Mouse (Mus musculus) neural tube, embryonic 13.5 days (tissue): ENCODE measurements around the gene Smim14. TPM values are rescaled to one million over a fixed set of nuclear protein-coding genes. Genes with fewer than 3 reads are reported as not detected.
A peak's percentile ranks its signal among the peaks of the same experiment; 100 is the strongest.

ENCODE experiments used
- ATAC-seq: fragments of 200-750 bp; cut with Nextera tagmentation; 2 replicates; pipeline ENCODE4 v1.8.0; 2017; ENCODE audit warnings: low read depth, mild to moderate bottlenecking, moderate TSS enrichment, moderate library complexity
- H3K27ac ChIP-seq: fragments of 300-500 bp; sonication (generic); replicated peaks from 2 replicates; pipeline ENCODE4 v1.5.1; 2015; ENCODE audit warnings: moderate library complexity, mild to moderate bottlenecking, inconsistent platforms
- H3K27me3 ChIP-seq: fragments of 300-500 bp; sonication (generic); 2 replicates; pipeline ENCODE4 v1.6.1; 2015; ENCODE audit warnings: mild to moderate bottlenecking, inconsistent platforms
- H3K36me3 ChIP-seq: fragments of 300-500 bp; sonication (generic); 2 replicates; pipeline ENCODE4 v1.6.1; 2015; ENCODE audit warnings: mild to moderate bottlenecking, inconsistent platforms
- H3K4me1 ChIP-seq: fragments of 300-500 bp; sonication (generic); replicated peaks from 2 replicates; pipeline ENCODE4 v1.6.1; 2015; ENCODE audit warnings: inconsistent platforms
- H3K4me2 ChIP-seq: fragments of 300-500 bp; sonication (generic); 2 replicates; pipeline ENCODE4 v1.6.1; 2015; ENCODE audit warnings: inconsistent platforms, mild to moderate bottlenecking, moderate library complexity
- H3K4me3 ChIP-seq: fragments of 300-500 bp; sonication (generic); 2 replicates; pipeline ENCODE4 v1.5.1; 2015; ENCODE audit warnings: mild to moderate bottlenecking, inconsistent platforms
- H3K9ac ChIP-seq: fragments of 300-500 bp; sonication (generic); 2 replicates; pipeline ENCODE4 v1.6.1; 2015; ENCODE audit warnings: moderate library complexity, mild to moderate bottlenecking, inconsistent platforms
- H3K9me3 ChIP-seq: fragments of 300-500 bp; sonication (generic); 2 replicates; pipeline ENCODE4 v1.6.1; 2016; ENCODE audit warnings: inconsistent platforms
- WGBS: fragments of 180-500 bp; shearing (Covaris S2); methylation state at CpG from one replicate; pipeline ENCODE4 v1.1.7; 2015; 5-methylcytosine and 5-hydroxymethylcytosine counted together
- polyA plus RNA-seq: library from polyadenylated mRNA; unstranded; fragments of >200 nt; fragmentation: Nextera tagmentation; extraction: Ambion mirVana; gene quantifications from 2 replicates; pipeline ENCODE4 v1.2.1, GENCODE M21; 2015

Smim14 gene
- polyA plus RNA-seq, 1 experiment from 2014 or later, result 191 TPM

GRCm38 (mm10) chr5:65422803-65423202 lies 114.2 kb downstream of the Smim14 start:
- Histone ChIP-seq H3K4me2 (no peak overlapping the region), H3K27me3 (no peaks in the 10 kb centered on the region), H3K9ac (no peak overlapping the region), H3K27ac (no peak overlapping the region), H3K4me1 (no peaks in the 10 kb centered on the region), H3K9me3 (no peaks in the 10 kb centered on the region), H3K4me3 (no peak overlapping the region), H3K36me3 (peaks cover 84% of the 10 kb centered on the region)
- ATAC-seq, result no peak
- WGBS, result 96% methylated on average over 8 of the region's 8 CpGs

- H3K27ac ChIP-seq, result no peak overlapping the region
- 74% methylated on average over 6 of the region's 6 CpGs for WGBS
- no peaks in the 10 kb centered on the region for H3K9me3 ChIP-seq
- no peaks in the 10 kb centered on the region for H3K4me1 ChIP-seq
- H3K36me3 ChIP-seq, result peaks cover 88% of the 10 kb centered on the region
- H3K4me3 ChIP-seq, result no peak overlapping the region
- H3K4me2 ChIP-seq, result no peak overlapping the region
- ATAC-seq, result no peak
- H3K9ac ChIP-seq, result no peak overlapping the region
- H3K27me3 ChIP-seq, result no peaks in the 10 kb centered on the region
Measured at GRCm38 (mm10) chr5:65420822-65421221, 116.2 kb downstream of the Smim14 start.

- no peaks in the 10 kb centered on the region for H3K9me3 ChIP-seq
- ATAC-seq, result no peak
- no peaks in the 10 kb centered on the region for H3K27me3 ChIP-seq
- no peak overlapping the region for H3K9ac ChIP-seq
- H3K27ac ChIP-seq, result no peak overlapping the region
- 79% methylated on average over 10 of the region's 10 CpGs for WGBS
- peaks cover 88% of the 10 kb centered on the region for H3K36me3 ChIP-seq
- no peak overlapping the region for H3K4me3 ChIP-seq
- H3K4me2 ChIP-seq, result no peak overlapping the region
- H3K4me1 ChIP-seq, result no peaks in the 10 kb centered on the region
Measured at GRCm38 (mm10) chr5:65419136-65419535, 117.8 kb downstream of the Smim14 start.

DNA sequence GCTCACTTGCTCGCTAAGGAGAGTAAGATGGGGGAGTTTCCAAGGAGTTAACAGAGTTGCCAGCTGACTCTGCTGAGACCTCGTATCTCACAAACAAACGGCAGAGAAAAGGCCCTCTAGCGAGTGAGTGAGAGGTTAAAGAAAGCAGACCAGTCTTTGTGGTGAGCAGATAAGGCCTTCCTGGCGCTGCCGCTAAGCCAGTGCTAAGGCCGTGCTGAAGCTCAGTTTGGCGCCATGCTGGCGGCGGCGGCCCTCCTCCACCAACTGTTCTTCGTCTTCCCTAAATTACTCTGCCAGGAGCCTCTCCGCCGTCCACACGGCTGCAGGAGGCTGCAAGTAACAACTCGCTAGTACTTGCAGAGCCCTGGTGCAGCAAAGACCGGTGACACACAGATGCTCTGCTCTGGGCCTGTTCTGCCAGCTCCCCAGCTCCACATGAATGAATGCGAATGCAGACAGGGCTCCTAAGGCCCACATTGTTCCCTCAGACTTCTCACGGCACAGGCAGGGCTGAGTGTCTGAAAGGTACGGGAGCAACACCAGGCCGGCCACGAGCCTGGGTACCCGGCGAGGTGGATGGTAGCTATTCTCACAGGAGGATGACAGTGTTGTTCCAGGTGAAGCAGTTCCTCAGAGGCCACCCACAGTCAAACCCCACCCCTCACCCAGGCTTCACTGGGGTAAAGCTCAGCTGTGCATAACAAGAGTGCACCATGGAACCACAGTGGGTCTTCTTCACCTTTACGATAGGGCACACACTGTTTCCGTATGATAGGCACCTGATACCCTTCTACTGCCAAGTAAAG lies 121.1 kb downstream of the Smim14 start:
- 29% methylated on average over 26 of the region's 26 CpGs for WGBS
- H3K27ac ChIP-seq, result no peak overlapping the region
- no peak for ATAC-seq

GRCm38 (mm10) chr5:65407989-65408388 lies 129.0 kb downstream of the Smim14 start:
- WGBS, result 33% methylated on average over 12 of the region's 12 CpGs
- Histone ChIP-seq H3K27me3 (no peaks in the 10 kb centered on the region), H3K9ac (no peak overlapping the region), H3K4me3 (no peak overlapping the region), H3K4me1 (no peaks in the 10 kb centered on the region), H3K36me3 (peaks cover 65% of the 10 kb centered on the region), H3K27ac (peak overlapping the region; percentile 46; the same call in 1 of the 2 replicates), H3K9me3 (no peaks in the 10 kb centered on the region), H3K4me2 (no peak overlapping the region)
- 0 out of 2 replicates have a peak, but pooled peaks have one; percentile 27 for ATAC-seq

More for the DNA sequence above, 121.1 kb downstream of the Smim14 start:
- Histone ChIP-seq H3K4me1 (no peaks in the 10 kb centered on the region), H3K27me3 (no peaks in the 10 kb centered on the region), H3K36me3 (peaks cover 76% of the 10 kb centered on the region), H3K9me3 (no peaks in the 10 kb centered on the region), H3K4me3 (no peak overlapping the region), H3K9ac (no peak overlapping the region), H3K4me2 (no peak overlapping the region)

GRCm38 (mm10) chr5:65401251-65401994 lies 135.6 kb downstream of the Smim14 start:
- no peak for ATAC-seq
- 33% methylated on average over 2 of the region's 2 CpGs for WGBS
- H3K27ac ChIP-seq, result no peak overlapping the region
- H3K36me3 ChIP-seq, result peaks cover 75% of the 10 kb centered on the region
- no peak overlapping the region for H3K4me2 ChIP-seq
- no peak overlapping the region for H3K9ac ChIP-seq
- no peak overlapping the region for H3K4me3 ChIP-seq
- H3K9me3 ChIP-seq, result no peaks in the 10 kb centered on the region
- H3K27me3 ChIP-seq, result no peaks in the 10 kb centered on the region
- no peaks in the 10 kb centered on the region for H3K4me1 ChIP-seq

Other genes with a start within 250 kb of the Smim14 start
- 37.6 and 47.2 TPM in 2 replicates for gene Rfc1, start 201.5 kb downstream of the Smim14 start, polyA plus RNA-seq
- gene Klb, start 188.9 kb downstream of the Smim14 start, polyA plus RNA-seq, result 0.13 and 0.18 TPM in 2 replicates
- gene Rpl9, start 145.7 kb downstream of the Smim14 start, polyA plus RNA-seq, result 632 and 651 TPM in 2 replicates
- gene Lias, start 145.7 kb downstream of the Smim14 start, polyA plus RNA-seq, result 60.7 and 63.3 TPM in 2 replicates
- 47.1 and 56.8 TPM in 2 replicates for gene Ugdh, start 101.2 kb downstream of the Smim14 start, polyA plus RNA-seq
- gene Gm43552, start 44.4 kb downstream of the Smim14 start, polyA plus RNA-seq, result not detected in 2 replicates
- 204 and 218 TPM in 2 replicates for gene Ube2k, start within 50 bp of the Smim14 start, polyA plus RNA-seq
- gene Pds5a, start 161.1 kb upstream of the Smim14 start, polyA plus RNA-seq, result 46.3 and 53.9 TPM in 2 replicates
- 14.9 and 17.4 TPM in 2 replicates for gene N4bp2, start 226.3 kb upstream of the Smim14 start, polyA plus RNA-seq